ENCODE assay signal across 9 mouse cellular contexts in genomic region chr2:110564673-110565627, GRCm38 (mm10). TPM values are rescaled to one million over a fixed set of nuclear protein-coding genes. Genes with fewer than 3 reads are reported as not detected.
DNase-seq lines count a peak whose midpoint lies in the region; ATAC-seq and TF ChIP-seq lines count a peak whose summit lies in the region.
"Had no signal": no experiment of that assay in that cellular context is flagged by ENCODE, and none has a peak within 500 bp of the region (broad histone marks: within the 10 kb centered on the region; RNA-seq: fewer than 3 reads in every experiment).

No protein-coding gene starts in this region.

- H3K9ac ChIP-seq in hindbrain, embryonic 15.5 days = no peak overlapping the region

- H3K36me3 ChIP-seq in hindbrain, embryonic 15.5 days = no peaks in the 10 kb centered on the region

- DNase-seq in Patski (ENCODE audit: low read depth, low spot score) = peak; percentile 15
- peak; percentile 9 for DNase-seq in cerebellum, adult 9-11 months
- peak; percentile 61 to 91 for DNase-seq in frontal cortex, adult 2 months (ENCODE audit: extremely low spot score in 1 of 2, low spot score in 1 of 2)
- peak; percentile 46 to 83 for DNase-seq in layer of hippocampus, postnatal 14 days (ENCODE audit: low spot score in 2 of 2)
- DNase-seq in lung, postnatal 10 days = peak; percentile 81
- peak; percentile 51 for DNase-seq in right cerebral cortex, adult 18-20 months

- H3K27ac ChIP-seq in hindbrain, embryonic 15.5 days (replicated peaks) = no peak overlapping the region

- 42% methylated on average over 5 of the region's 5 CpGs for WGBS in hindbrain, embryonic 15.5 days

- POLR2A ChIA-PET in Patski (lab: Charles Lee) = no interaction called here

- no peak overlapping the region for H3K4me3 ChIP-seq in hindbrain, embryonic 15.5 days

- no peaks in the 10 kb centered on the region for H3K4me1 ChIP-seq in hindbrain, embryonic 15.5 days (replicated peaks)

- H3K4me2 ChIP-seq in hindbrain, embryonic 15.5 days = no peak overlapping the region

- CTCF ChIA-PET in Patski (lab: Charles Lee) = interaction anchor here (0.6 to 3.5 kb wide), 13 partner anchors 10 to 661 kb away, joined by 3 to 30 read pairs (median 3); no protein-coding TSS in a partner anchor

- no peak for ATAC-seq in Patski
- ATAC-seq in hindbrain, embryonic 15.5 days (ENCODE audit: low FRiP score, low read depth) = peak; percentile 79
- ATAC-seq in monocyte, adult 5-6 weeks (replicated peaks; ENCODE audit: insufficient number of reproducible peaks, low FRiP score, low TSS enrichment, poor library complexity, severe bottlenecking) = no peak

- peak; percentile 58 for TF ChIP-seq CTCF in Patski (IDR thresholded peaks at IDR 0.05)

- in situ Hi-C loops in Patski (cut with MboI; ENCODE audit: low pct_unique_long_range_greater_than_20kb) = loop anchor here (10.0 to 25.0 kb wide), 4 partner anchors 340 to 660 kb away; no protein-coding TSS in a partner anchor

- H3K9me3 ChIP-seq in hindbrain, embryonic 15.5 days = no peaks in the 10 kb centered on the region

- no peaks in the 10 kb centered on the region for H3K27me3 ChIP-seq in Patski
- H3K27me3 ChIP-seq in hindbrain, embryonic 15.5 days = no peaks in the 10 kb centered on the region

RNA-seq across cellular contexts. Expression of gene Slc5a12, which starts 32.1 kb away (rescaled TPM):
- not detected for polyA plus RNA-seq in Patski (2021)
- polyA plus RNA-seq in frontal cortex, adult 2 months (2012; rRNA removed) = not detected in 2 replicates
- not detected in 2 replicates for polyA plus RNA-seq in hindbrain, embryonic 15.5 days (2015; fragmentation: Nextera tagmentation; extraction: Ambion mirVana)
- total RNA-seq in layer of hippocampus, postnatal 14 days (2021) = not detected
- not detected in 3 replicates for total RNA-seq in monocyte, adult 5-6 weeks (2017)
- polyA plus RNA-seq: liver, embryonic 16.5 days had no signal

Comparison
In these comparisons a context has a peak if more than half of its experiments do, and no peak if none do; other contexts are left out.
1. DNase-seq: peak in every context shown above with its lines; median percentile 81 in lung, postnatal 10 days; 76 in frontal cortex, adult 2 months; 64 in layer of hippocampus, postnatal 14 days; 51 in right cerebral cortex, adult 18-20 months; 15 in Patski; 9 in cerebellum, adult 9-11 months.